Mouse (Mus musculus): ENCODE data around the gene Akt3. TPM values are rescaled to one million over a fixed set of nuclear protein-coding genes. Genes with fewer than 3 reads are reported as not detected.

The Akt3 gene
- polyA plus RNA-seq, 1 experiment from 2014 or later = 33.7 TPM

- Histone ChIP-seq H3K27ac (replicated peaks; ENCODE audit: low read depth, low read length) (no peak overlapping the region), H3K9me3 (ENCODE audit: control insufficient read depth, low read length) (no peaks in the 10 kb centered on the region), H3K4me3 (replicated peaks; ENCODE audit: low read depth, low read length) (no peak overlapping the region), H3K27me3 (ENCODE audit: control insufficient read depth, insufficient read depth, low read length) (no peaks in the 10 kb centered on the region), H3K36me3 (ENCODE audit: control insufficient read depth, insufficient read depth, low read length) (0 out of 2 replicates have a peak, but pooled peaks cover 4% of the 10 kb centered on the region), H3K9ac (replicated peaks; ENCODE audit: low read length) (no peak overlapping the region), H3K4me1 (ENCODE audit: control insufficient read depth, insufficient read depth, low read length) (no peaks in the 10 kb centered on the region), H3K4me2 (ENCODE audit: low read length) (no peak overlapping the region)
- 80% methylated on average over 8 of the region's 8 CpGs for WGBS
- DNase-seq (no peak), ATAC-seq (ENCODE audit: low FRiP score, low TSS enrichment) (no peak)
These were observed 131.3 kb downstream of the Akt3 start for GRCm38 (mm10) chr1:177126674-177127073.

- no peaks in the 10 kb centered on the region for H3K36me3 ChIP-seq (ENCODE audit: control insufficient read depth, insufficient read depth, low read length)
- no peaks in the 10 kb centered on the region for H3K27me3 ChIP-seq (ENCODE audit: control insufficient read depth, insufficient read depth, low read length)
- H3K9ac ChIP-seq (replicated peaks; ENCODE audit: low read length) = no peak overlapping the region
- H3K4me1 ChIP-seq (ENCODE audit: control insufficient read depth, insufficient read depth, low read length) = peaks cover 5% of the 10 kb centered on the region; the same call in 1 of the 2 replicates
- 89% methylated on average over 2 of the region's 2 CpGs for WGBS
- no peaks in the 10 kb centered on the region for H3K9me3 ChIP-seq (ENCODE audit: control insufficient read depth, low read length)
- H3K4me2 ChIP-seq (ENCODE audit: low read length) = no peak overlapping the region
- ATAC-seq (ENCODE audit: low FRiP score, low TSS enrichment) = no peak
- DNase-seq = no peak
- H3K4me3 ChIP-seq (replicated peaks; ENCODE audit: low read depth, low read length) = no peak overlapping the region
- H3K27ac ChIP-seq (replicated peaks; ENCODE audit: low read depth, low read length) = no peak overlapping the region
These were observed 147.2 kb downstream of the Akt3 start for GRCm38 (mm10) chr1:177110665-177111271.

GRCm38 (mm10) chr1:177090465-177090864, 167.5 kb downstream of the Akt3 start:
- 95% methylated on average over 5 of the region's 5 CpGs for WGBS
- Histone ChIP-seq H3K9ac (replicated peaks; ENCODE audit: low read length) (no peak overlapping the region), H3K27me3 (ENCODE audit: control insufficient read depth, insufficient read depth, low read length) (no peaks in the 10 kb centered on the region), H3K27ac (replicated peaks; ENCODE audit: low read depth, low read length) (no peak overlapping the region), H3K4me3 (replicated peaks; ENCODE audit: low read depth, low read length) (no peak overlapping the region), H3K9me3 (ENCODE audit: control insufficient read depth, low read length) (no peaks in the 10 kb centered on the region), H3K4me1 (ENCODE audit: control insufficient read depth, insufficient read depth, low read length) (no peaks in the 10 kb centered on the region), H3K36me3 (ENCODE audit: control insufficient read depth, insufficient read depth, low read length) (no peaks in the 10 kb centered on the region), H3K4me2 (ENCODE audit: low read length) (no peak overlapping the region)
- ATAC-seq (ENCODE audit: low FRiP score, low TSS enrichment) (no peak), DNase-seq (no peak)

GRCm38 (mm10) chr1:177089515-177089914, 168.5 kb downstream of the Akt3 start:
- H3K9ac ChIP-seq (replicated peaks; ENCODE audit: low read length) = no peak overlapping the region
- no peak overlapping the region for H3K4me3 ChIP-seq (replicated peaks; ENCODE audit: low read depth, low read length)
- 53% methylated on average over 3 of the region's 3 CpGs for WGBS
- ATAC-seq (ENCODE audit: low FRiP score, low TSS enrichment) (no peak), DNase-seq (no peak)
- 0 out of 2 replicates have a peak, but pooled peaks cover under 1% of the 10 kb centered on the region for H3K9me3 ChIP-seq (ENCODE audit: control insufficient read depth, low read length)
- H3K4me2 ChIP-seq (ENCODE audit: low read length) = no peak overlapping the region
- no peaks in the 10 kb centered on the region for H3K4me1 ChIP-seq (ENCODE audit: control insufficient read depth, insufficient read depth, low read length)
- H3K27me3 ChIP-seq (ENCODE audit: control insufficient read depth, insufficient read depth, low read length) = no peaks in the 10 kb centered on the region
- no peak overlapping the region for H3K27ac ChIP-seq (replicated peaks; ENCODE audit: low read depth, low read length)
- no peaks in the 10 kb centered on the region for H3K36me3 ChIP-seq (ENCODE audit: control insufficient read depth, insufficient read depth, low read length)

- 87% methylated on average over 4 of the region's 4 CpGs for WGBS
- Histone ChIP-seq H3K9ac (replicated peaks; ENCODE audit: low read length) (no peak overlapping the region), H3K4me1 (ENCODE audit: control insufficient read depth, insufficient read depth, low read length) (no peaks in the 10 kb centered on the region), H3K36me3 (ENCODE audit: control insufficient read depth, insufficient read depth, low read length) (no peaks in the 10 kb centered on the region), H3K9me3 (ENCODE audit: control insufficient read depth, low read length) (0 out of 2 replicates have a peak, but pooled peaks cover 5% of the 10 kb centered on the region), H3K4me2 (ENCODE audit: low read length) (no peak overlapping the region), H3K27me3 (ENCODE audit: control insufficient read depth, insufficient read depth, low read length) (no peaks in the 10 kb centered on the region), H3K27ac (replicated peaks; ENCODE audit: low read depth, low read length) (no peak overlapping the region), H3K4me3 (replicated peaks; ENCODE audit: low read depth, low read length) (no peak overlapping the region)
- DNase-seq (no peak), ATAC-seq (ENCODE audit: low FRiP score, low TSS enrichment) (no peak)
These were observed 169.0 kb downstream of the Akt3 start for GRCm38 (mm10) chr1:177089048-177089447.

- H3K36me3 ChIP-seq (ENCODE audit: control insufficient read depth, insufficient read depth, low read length) = no peaks in the 10 kb centered on the region
- no peak for DNase-seq
These were observed 175.9 kb downstream of the Akt3 start for GRCm38 (mm10) chr1:177081957-177082645.

GRCm38 (mm10) chr1:177069161-177069560, 188.8 kb downstream of the Akt3 start:
- ATAC-seq (ENCODE audit: low FRiP score, low TSS enrichment) (no peak), DNase-seq (no peak)
- WGBS = 92% methylated on average over 2 of the region's 2 CpGs
- no peaks in the 10 kb centered on the region for H3K9me3 ChIP-seq (ENCODE audit: control insufficient read depth, low read length)
- no peak overlapping the region for H3K4me2 ChIP-seq (ENCODE audit: low read length)
- no peaks in the 10 kb centered on the region for H3K36me3 ChIP-seq (ENCODE audit: control insufficient read depth, insufficient read depth, low read length)
- no peak overlapping the region for H3K9ac ChIP-seq (replicated peaks; ENCODE audit: low read length)
- no peak overlapping the region for H3K4me3 ChIP-seq (replicated peaks; ENCODE audit: low read depth, low read length)
- no peak overlapping the region for H3K27ac ChIP-seq (replicated peaks; ENCODE audit: low read depth, low read length)
- H3K27me3 ChIP-seq (ENCODE audit: control insufficient read depth, insufficient read depth, low read length) = no peaks in the 10 kb centered on the region
- no peaks in the 10 kb centered on the region for H3K4me1 ChIP-seq (ENCODE audit: control insufficient read depth, insufficient read depth, low read length)

More at GRCm38 (mm10) chr1:177081957-177082645, 175.9 kb downstream of the Akt3 start:
- H3K27ac ChIP-seq (replicated peaks; ENCODE audit: low read depth, low read length) = peak overlapping the region; percentile 45; the same call in 1 of the 2 replicates
- 88% methylated on average over 1 of the region's 1 CpGs for WGBS
- H3K9me3 ChIP-seq (ENCODE audit: control insufficient read depth, low read length) = 0 out of 2 replicates have a peak, but pooled peaks cover 5% of the 10 kb centered on the region
- no peaks in the 10 kb centered on the region for H3K4me1 ChIP-seq (ENCODE audit: control insufficient read depth, insufficient read depth, low read length)
- no peak for ATAC-seq (ENCODE audit: low FRiP score, low TSS enrichment)
- no peak overlapping the region for H3K4me2 ChIP-seq (ENCODE audit: low read length)
- H3K4me3 ChIP-seq (replicated peaks; ENCODE audit: low read depth, low read length) = no peak overlapping the region
- no peaks in the 10 kb centered on the region for H3K27me3 ChIP-seq (ENCODE audit: control insufficient read depth, insufficient read depth, low read length)
- no peak overlapping the region for H3K9ac ChIP-seq (replicated peaks; ENCODE audit: low read length)

GRCm38 (mm10) chr1:177067123-177067646, 190.8 kb downstream of the Akt3 start:
- no peaks in the 10 kb centered on the region for H3K27me3 ChIP-seq (ENCODE audit: control insufficient read depth, insufficient read depth, low read length)
- H3K4me2 ChIP-seq (ENCODE audit: low read length) = no peak overlapping the region
- WGBS = 65% methylated on average over 8 of the region's 8 CpGs
- H3K9ac ChIP-seq (replicated peaks; ENCODE audit: low read length) = no peak overlapping the region
- H3K4me1 ChIP-seq (ENCODE audit: control insufficient read depth, insufficient read depth, low read length) = no peaks in the 10 kb centered on the region
- H3K9me3 ChIP-seq (ENCODE audit: control insufficient read depth, low read length) = no peaks in the 10 kb centered on the region
- DNase-seq (peak; percentile 24), ATAC-seq (ENCODE audit: low FRiP score, low TSS enrichment) (no peak)
- H3K36me3 ChIP-seq (ENCODE audit: control insufficient read depth, insufficient read depth, low read length) = peaks cover 2% of the 10 kb centered on the region; the same call in 1 of the 2 replicates
- H3K27ac ChIP-seq (replicated peaks; ENCODE audit: low read depth, low read length) = no peak overlapping the region
- no peak overlapping the region for H3K4me3 ChIP-seq (replicated peaks; ENCODE audit: low read depth, low read length)
